25 mouse cellular contexts compared by ENCODE assay signal in genomic region chr3:96581141-96581540, GRCm38 (mm10). TPM values are rescaled to one million over a fixed set of nuclear protein-coding genes. Genes with fewer than 3 reads are reported as not detected.
DNase-seq lines count a peak whose midpoint lies in the region; ATAC-seq and TF ChIP-seq lines count a peak whose summit lies in the region.
"Had no signal": no experiment of that assay in that cellular context is flagged by ENCODE, and none has a peak within 500 bp of the region (broad histone marks: within the 10 kb centered on the region; RNA-seq: fewer than 3 reads in every experiment).

No protein-coding gene starts in this region.

- no peak overlapping the region for H3K4me3 ChIP-seq in heart, embryonic 12.5 days
- H3K4me3 ChIP-seq in left cerebral cortex, adult 2 months, result no peak overlapping the region

- peaks cover 4% of the 10 kb centered on the region; the same call in 1 of the 2 replicates for H3K36me3 ChIP-seq in heart, embryonic 12.5 days
- H3K36me3 ChIP-seq: embryonic facial prominence, embryonic 15.5 days; forebrain, embryonic 10.5 days; hindbrain, embryonic 10.5 days; limb, embryonic 10.5 days; midbrain, embryonic 15.5 days; neural tube, embryonic 15.5 days had no signal

- intact Hi-C loops in heart, postnatal 36 days (cut with DNase I), result no loop called here
- intact Hi-C loops in left cerebral cortex, adult 2 months (cut with DNase I), result loop anchor here (2.0 kb wide), 1 partner anchor 58 kb away; no protein-coding TSS in a partner anchor

- peaks cover 36% of the 10 kb centered on the region for H3K4me1 ChIP-seq in heart, embryonic 12.5 days (replicated peaks)

- no peak for DNase-seq in heart, postnatal 36 days
- no peak for DNase-seq in left cerebral cortex, adult 2 months (ENCODE audit: extremely low spot score in 1 of 2, low spot score in 2 of 2)
- no peak for DNase-seq in left cerebral cortex, adult 11 months (ENCODE audit: low spot score)
- peak; percentile 47 for DNase-seq in testis, postnatal 10 days (ENCODE audit: low spot score)
- DNase-seq in testis, postnatal 14 days (ENCODE audit: low spot score), result no peak
- DNase-seq: adrenal gland, postnatal 14 days; cerebellum, adult 2 months; cerebellum, postnatal 25 days; gastrocnemius, postnatal 25 days; kidney, adult 2 months; kidney, postnatal 10 days; liver; right cerebral cortex, adult 18-20 months; right cerebral cortex, postnatal 4 days had no signal

- H3K27me3 ChIP-seq in heart, embryonic 12.5 days (replicated peaks), result no peaks in the 10 kb centered on the region
- H3K27me3 ChIP-seq: embryonic facial prominence, embryonic 15.5 days; megakaryocyte, embryonic 14.5 days; midbrain, embryonic 15.5 days had no signal

- no peaks in the 10 kb centered on the region for H3K9me3 ChIP-seq in heart, embryonic 12.5 days (replicated peaks)
- H3K9me3 ChIP-seq: embryonic facial prominence, embryonic 15.5 days; forebrain, embryonic 10.5 days; hindbrain, embryonic 10.5 days; limb, embryonic 10.5 days; midbrain, embryonic 15.5 days; neural tube, embryonic 15.5 days had no signal

- H3K27ac ChIP-seq in heart, embryonic 12.5 days (ENCODE audit: poor library complexity, severe bottlenecking), result no peak overlapping the region
- H3K27ac ChIP-seq in left cerebral cortex, adult 2 months, result peak overlapping the region; percentile 32
- H3K27ac ChIP-seq: embryonic facial prominence, embryonic 15.5 days; hindbrain, embryonic 10.5 days; limb, embryonic 10.5 days had no signal

- H3K9ac ChIP-seq in heart, embryonic 12.5 days, result 0 out of 2 replicates have a peak overlapping the region, but pooled peaks have one; percentile 19

- ATAC-seq in heart, embryonic 12.5 days (ENCODE audit: insufficient number of reproducible peaks, low FRiP score), result no peak
- no peak for ATAC-seq in erythroblast, adult 5-6 weeks (replicated peaks; ENCODE audit: low FRiP score, poor library complexity, severe bottlenecking)

- 44% methylated on average over 6 of the region's 6 CpGs for WGBS in heart, embryonic 12.5 days

- H3K4me2 ChIP-seq in heart, embryonic 12.5 days, result peak overlapping the region; percentile 61; the same call in 1 of the 2 replicates

- TF ChIP-seq CTCF in left cerebral cortex, adult 2 months (IDR thresholded peaks at IDR 0.05), result no peak

RNA-seq across cellular contexts. Expression of gene Gm16253, which starts 4.4 kb away (rescaled TPM):
- polyA plus RNA-seq in heart, embryonic 12.5 days (2016; fragmentation: Nextera tagmentation; extraction: Ambion mirVana), result 1.6 and 2.4 TPM in 2 replicates
- total RNA-seq in heart, postnatal 36 days (2021), result 1 to 10 TPM in 1 of 2 experiments, under 1 TPM in 1; 0.89 to 2.8 TPM
- not detected for total RNA-seq in left cerebral cortex, adult 2 months (2021)
- total RNA-seq in erythroblast, adult 5-6 weeks (2015; ENCODE audit: low replicate concordance), result not detected in 2 replicates
- total RNA-seq in erythroblast, adult 5-6 weeks (2017; ENCODE audit: low replicate concordance), result not detected in 2 replicates
- total RNA-seq: adrenal gland, postnatal 14 days; layer of hippocampus, postnatal 10 days had no signal
- polyA plus RNA-seq: cerebellum, adult 2 months; kidney, adult 2 months; urinary bladder, adult 2 months had no signal

RNA-seq across cellular contexts. Expression of gene Polr3gl, which starts 12.8 kb away (rescaled TPM):
- polyA plus RNA-seq in heart, embryonic 12.5 days (2016; fragmentation: Nextera tagmentation; extraction: Ambion mirVana), result 39.2 and 39.3 TPM in 2 replicates
- total RNA-seq in heart, postnatal 36 days (2021), result 10 to 100 TPM; 30.3 to 33.0 TPM
- total RNA-seq in left cerebral cortex, adult 2 months (2021), result 10 to 100 TPM; 26.6 to 28.1 TPM
- 7.3 and 17.7 TPM in 2 replicates for total RNA-seq in erythroblast, adult 5-6 weeks (2015; ENCODE audit: low replicate concordance)
- total RNA-seq in erythroblast, adult 5-6 weeks (2017; ENCODE audit: low replicate concordance), result 3.9 and 16.5 TPM in 2 replicates

RNA-seq across cellular contexts. Expression of gene Ankrd34a, which starts 15.3 kb away (rescaled TPM):
- 9.2 and 9.5 TPM in 2 replicates for polyA plus RNA-seq in heart, embryonic 12.5 days (2016; fragmentation: Nextera tagmentation; extraction: Ambion mirVana)
- 1 to 10 TPM; 1.3 to 2.2 TPM for total RNA-seq in heart, postnatal 36 days (2021)
- total RNA-seq in left cerebral cortex, adult 2 months (2021), result 10 to 100 TPM; 66.8 to 70.3 TPM
- total RNA-seq in erythroblast, adult 5-6 weeks (2015; ENCODE audit: low replicate concordance), result not detected in 2 replicates
- total RNA-seq in erythroblast, adult 5-6 weeks (2017; ENCODE audit: low replicate concordance), result not detected in 2 replicates

RNA-seq across cellular contexts. Expression of gene Lix1l, which starts 19.8 kb away (rescaled TPM):
- polyA plus RNA-seq in heart, embryonic 12.5 days (2016; fragmentation: Nextera tagmentation; extraction: Ambion mirVana), result 5.1 and 5.2 TPM in 2 replicates
- 10 to 100 TPM; 27.6 to 32.1 TPM for total RNA-seq in heart, postnatal 36 days (2021)
- 10 to 100 TPM; 18.6 to 21.5 TPM for total RNA-seq in left cerebral cortex, adult 2 months (2021)
- not detected in 2 replicates for total RNA-seq in erythroblast, adult 5-6 weeks (2015; ENCODE audit: low replicate concordance)
- not detected in 2 replicates for total RNA-seq in erythroblast, adult 5-6 weeks (2017; ENCODE audit: low replicate concordance)

RNA-seq across cellular contexts. Expression of gene Txnip, which starts 23.4 kb away (rescaled TPM):
- polyA plus RNA-seq in heart, embryonic 12.5 days (2016; fragmentation: Nextera tagmentation; extraction: Ambion mirVana), result 144 and 150 TPM in 2 replicates
- 1,000 to 10,000 TPM in 1 of 2 experiments, 100 to 1,000 TPM in 1; 646 to 1,158 TPM for total RNA-seq in heart, postnatal 36 days (2021)
- 10 to 100 TPM; 22.4 to 28.2 TPM for total RNA-seq in left cerebral cortex, adult 2 months (2021)
- 125 and 174 TPM in 2 replicates for total RNA-seq in erythroblast, adult 5-6 weeks (2015; ENCODE audit: low replicate concordance)
- total RNA-seq in erythroblast, adult 5-6 weeks (2017; ENCODE audit: low replicate concordance), result 113 and 122 TPM in 2 replicates

Comparison
In these comparisons a context has a peak if more than half of its experiments do, and no peak if none do; other contexts are left out.
1. RNA of gene Ankrd34a, which starts 15.3 kb away (total RNA-seq): 66.8 to 70.3 TPM in left cerebral cortex, adult 2 months; 1.3 to 2.2 TPM in heart, postnatal 36 days and not detected in erythroblast, adult 5-6 weeks; every median in the first group is over 10 times any median in the second.